Mouse (Mus musculus): ENCODE results near the gene Map1b. TPM values are rescaled to one million over a fixed set of nuclear protein-coding genes. Genes with fewer than 3 reads are reported as not detected.

Gene Map1b
- total and polyA plus RNA-seq, 2 experiments from 2014 or later = 781 to 2,082 TPM

DNA sequence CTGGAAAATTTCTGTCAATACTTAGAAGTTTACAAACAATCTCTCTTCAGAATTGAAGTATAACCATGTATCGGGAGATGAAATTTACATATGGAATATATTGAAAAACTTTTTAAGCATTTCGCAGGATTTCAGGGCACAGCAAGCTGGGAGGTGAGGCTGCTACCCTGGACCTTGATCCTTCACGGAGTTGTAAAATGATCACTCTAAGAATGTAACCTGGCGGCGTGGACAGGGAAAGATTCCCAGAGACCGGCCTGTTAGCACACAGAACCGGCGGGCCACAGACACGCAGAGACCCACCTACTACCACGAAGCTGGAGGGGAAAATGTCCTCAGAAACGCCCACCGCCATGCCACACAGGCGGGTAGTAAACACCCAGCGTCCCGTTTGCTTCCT lies 41.5 kb upstream of the Map1b start:
- no peak for TF ChIP-seq CTCF (IDR thresholded peaks at IDR 0.05; ENCODE audit: low read depth)
- H3K9me3 ChIP-seq (ENCODE audit: low read length) = no peaks in the 10 kb centered on the region
- 80% methylated on average over 15 of the region's 15 CpGs for WGBS
- no peaks in the 10 kb centered on the region for H3K36me3 ChIP-seq (ENCODE audit: insufficient read depth)
- H3K4me1 ChIP-seq (ENCODE audit: insufficient read depth) = peaks cover 3% of the 10 kb centered on the region; the same call in 1 of the 2 replicates
- no peak overlapping the region for H3K4me3 ChIP-seq (ENCODE audit: low read depth, low read length)
- ATAC-seq (no peak), DNase-seq (no peak)
- H3K9ac ChIP-seq = no peak overlapping the region
- no peak overlapping the region for H3K4me2 ChIP-seq (ENCODE audit: low read depth)
- no peaks in the 10 kb centered on the region for H3K27me3 ChIP-seq (ENCODE audit: insufficient read depth, low read length)
- H3K27ac ChIP-seq (ENCODE audit: low read depth, low read length) = no peak overlapping the region

GRCm38 (mm10) chr13:99557331-99557730 lies 41.0 kb upstream of the Map1b start:
- Histone ChIP-seq H3K9ac (no peak overlapping the region), H3K27ac (ENCODE audit: low read depth, low read length) (no peak overlapping the region), H3K4me3 (ENCODE audit: low read depth, low read length) (no peak overlapping the region), H3K36me3 (ENCODE audit: insufficient read depth) (no peaks in the 10 kb centered on the region), H3K4me1 (ENCODE audit: insufficient read depth) (peaks cover 3% of the 10 kb centered on the region; the same call in 1 of the 2 replicates), H3K9me3 (ENCODE audit: low read length) (no peaks in the 10 kb centered on the region), H3K27me3 (ENCODE audit: insufficient read depth, low read length) (no peaks in the 10 kb centered on the region), H3K4me2 (ENCODE audit: low read depth) (no peak overlapping the region)
- no peak for DNase-seq
- 89% methylated on average over 5 of the region's 5 CpGs for WGBS
- ATAC-seq = no peak
- TF ChIP-seq CTCF (IDR thresholded peaks at IDR 0.05; ENCODE audit: low read depth) = no peak

DNA sequence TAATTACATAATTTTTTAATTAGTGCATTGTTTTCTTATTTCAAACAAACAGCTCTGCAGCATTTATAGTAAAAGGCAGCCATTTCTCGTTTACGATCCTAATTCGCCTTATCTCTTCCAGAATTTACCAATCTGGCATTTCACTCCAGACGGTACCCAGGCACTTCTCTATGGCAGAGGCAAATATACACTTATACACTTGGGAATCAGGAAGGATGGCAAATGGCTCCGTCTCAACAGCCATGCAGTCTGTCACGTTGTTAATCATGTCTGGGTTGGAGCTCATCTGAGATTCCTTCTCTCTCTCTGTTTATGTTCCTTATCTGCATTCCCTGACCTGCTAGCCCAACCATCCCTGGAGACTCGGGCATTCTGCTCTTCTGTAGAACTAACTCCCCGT lies 38.6 kb upstream of the Map1b start:
- H3K4me1 ChIP-seq (ENCODE audit: insufficient read depth) = peaks cover 10% of the 10 kb centered on the region
- H3K4me2 ChIP-seq (ENCODE audit: low read depth) = no peak overlapping the region
- no peak overlapping the region for H3K4me3 ChIP-seq (ENCODE audit: low read depth, low read length)
- DNase-seq (no peak), ATAC-seq (peak; percentile 28; the same call in 1 of the 2 replicates)
- H3K9me3 ChIP-seq (ENCODE audit: low read length) = no peaks in the 10 kb centered on the region
- no peak for TF ChIP-seq CTCF (IDR thresholded peaks at IDR 0.05; ENCODE audit: low read depth)
- H3K27ac ChIP-seq (ENCODE audit: low read depth, low read length) = no peak overlapping the region
- no peak overlapping the region for H3K9ac ChIP-seq
- 56% methylated on average over 8 of the region's 8 CpGs for WGBS
- H3K27me3 ChIP-seq (ENCODE audit: insufficient read depth, low read length) = no peaks in the 10 kb centered on the region
- no peaks in the 10 kb centered on the region for H3K36me3 ChIP-seq (ENCODE audit: insufficient read depth)

DNA sequence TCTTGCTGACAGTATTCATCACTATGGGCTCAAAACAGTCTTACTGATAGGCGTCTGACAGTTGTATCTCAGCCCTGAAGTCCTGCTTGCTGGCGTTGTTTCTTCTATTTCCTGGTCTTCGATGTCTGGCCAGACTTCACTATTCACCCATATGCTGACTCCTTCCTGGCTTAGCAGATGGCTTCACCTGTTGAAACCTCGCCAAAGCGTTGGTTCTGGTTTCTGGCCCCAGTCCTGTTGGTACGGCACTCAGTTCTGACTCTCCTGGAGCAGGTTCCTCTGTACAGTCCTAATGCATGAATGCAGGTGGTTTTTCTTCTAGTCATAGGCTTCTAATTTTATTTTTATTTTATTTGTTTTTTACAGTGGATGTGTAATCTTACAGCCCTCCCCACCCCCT lies 38.1 kb upstream of the Map1b start:
- H3K27me3 ChIP-seq (ENCODE audit: insufficient read depth, low read length) = no peaks in the 10 kb centered on the region
- WGBS = 67% methylated on average over 6 of the region's 6 CpGs
- H3K4me1 ChIP-seq (ENCODE audit: insufficient read depth) = peaks cover 15% of the 10 kb centered on the region
- H3K9me3 ChIP-seq (ENCODE audit: low read length) = no peaks in the 10 kb centered on the region
- no peak overlapping the region for H3K27ac ChIP-seq (ENCODE audit: low read depth, low read length)
- ATAC-seq (no peak), DNase-seq (no peak)
- H3K9ac ChIP-seq = no peak overlapping the region
- H3K36me3 ChIP-seq (ENCODE audit: insufficient read depth) = no peaks in the 10 kb centered on the region
- H3K4me2 ChIP-seq (ENCODE audit: low read depth) = no peak overlapping the region
- no peak overlapping the region for H3K4me3 ChIP-seq (ENCODE audit: low read depth, low read length)
- TF ChIP-seq CTCF (IDR thresholded peaks at IDR 0.05; ENCODE audit: low read depth) = no peak

GRCm38 (mm10) chr13:99552381-99552780 lies 36.0 kb upstream of the Map1b start:
- Histone ChIP-seq H3K4me1 (ENCODE audit: insufficient read depth) (peaks cover 15% of the 10 kb centered on the region), H3K9me3 (ENCODE audit: low read length) (no peaks in the 10 kb centered on the region), H3K36me3 (ENCODE audit: insufficient read depth) (no peaks in the 10 kb centered on the region), H3K27me3 (ENCODE audit: insufficient read depth, low read length) (no peaks in the 10 kb centered on the region), H3K4me2 (ENCODE audit: low read depth) (no peak overlapping the region), H3K4me3 (ENCODE audit: low read depth, low read length) (no peak overlapping the region), H3K9ac (no peak overlapping the region), H3K27ac (ENCODE audit: low read depth, low read length) (no peak overlapping the region)
- TF ChIP-seq CTCF (IDR thresholded peaks at IDR 0.05; ENCODE audit: low read depth) = no peak
- WGBS = 93% methylated on average over 4 of the region's 4 CpGs
- no peak for DNase-seq
- ATAC-seq = no peak

- H3K27ac ChIP-seq (ENCODE audit: low read depth, low read length) = peak overlapping the region; percentile 35; the same call in 1 of the 2 replicates
- peak; percentile 33 for DNase-seq
- H3K36me3 ChIP-seq (ENCODE audit: insufficient read depth) = no peaks in the 10 kb centered on the region
- peak; percentile 70 for ATAC-seq
- H3K4me3 ChIP-seq (ENCODE audit: low read depth, low read length) = no peak overlapping the region
- no peak for TF ChIP-seq CTCF (IDR thresholded peaks at IDR 0.05; ENCODE audit: low read depth)
- WGBS = 39% methylated on average over 12 of the region's 12 CpGs
- peaks cover 15% of the 10 kb centered on the region for H3K4me1 ChIP-seq (ENCODE audit: insufficient read depth)
- no peak overlapping the region for H3K4me2 ChIP-seq (ENCODE audit: low read depth)
- H3K27me3 ChIP-seq (ENCODE audit: insufficient read depth, low read length) = no peaks in the 10 kb centered on the region
- H3K9ac ChIP-seq = no peak overlapping the region
- H3K9me3 ChIP-seq (ENCODE audit: low read length) = no peaks in the 10 kb centered on the region
These were observed 34.5 kb upstream of the Map1b start for GRCm38 (mm10) chr13:99550679-99551369.

GRCm38 (mm10) chr13:99550060-99550459 lies 33.7 kb upstream of the Map1b start:
- Histone ChIP-seq H3K27me3 (ENCODE audit: insufficient read depth, low read length) (no peaks in the 10 kb centered on the region), H3K9ac (no peak overlapping the region), H3K27ac (ENCODE audit: low read depth, low read length) (0 out of 2 replicates have a peak overlapping the region, but pooled peaks have one; percentile 35), H3K4me2 (ENCODE audit: low read depth) (no peak overlapping the region), H3K36me3 (ENCODE audit: insufficient read depth) (no peaks in the 10 kb centered on the region), H3K9me3 (ENCODE audit: low read length) (no peaks in the 10 kb centered on the region), H3K4me1 (ENCODE audit: insufficient read depth) (peaks cover 15% of the 10 kb centered on the region), H3K4me3 (ENCODE audit: low read depth, low read length) (no peak overlapping the region)
- TF ChIP-seq CTCF (IDR thresholded peaks at IDR 0.05; ENCODE audit: low read depth) = no peak
- ATAC-seq = peak; percentile 57; the same call in 1 of the 2 replicates
- 39% methylated on average over 4 of the region's 4 CpGs for whole genome bisulfite sequencing
- peak; percentile 37 for DNase-seq

All from forebrain, postnatal 0 days (tissue).